Mouse (Mus musculus) intestine, embryonic 14.5 days (tissue): Measurements from ENCODE around the gene Gm26965. TPM values are rescaled to one million over a fixed set of nuclear protein-coding genes. Genes with fewer than 3 reads are reported as not detected.

Source experiments
- ATAC-seq: fragments of 200-750 bp; cut with Nextera tagmentation; replicated peaks from 2 replicates; pipeline ENCODE4 v1.8.0; 2017; ENCODE audit warnings: low read depth, moderate number of reproducible peaks, moderate TSS enrichment, moderate library complexity; ENCODE audit not compliant: low FRiP score, low TSS enrichment
- DNase-seq: peaks from one replicate; pipeline ENCODE4 v3.0.0-alpha.2; 2018; ENCODE audit warnings: low spot score
- H3K27ac ChIP-seq: fragments of 300-500 bp; sonication (generic); 2 replicates; pipeline ENCODE4 v1.5.1; 2014; ENCODE audit warnings: low read depth, mild to moderate bottlenecking, control low read depth
- H3K27me3 ChIP-seq: fragments of 300-500 bp; sonication (generic); replicated peaks from 2 replicates; pipeline ENCODE4 v1.6.1; 2014; ENCODE audit warnings: low read length, control low read depth; ENCODE audit not compliant: control insufficient read depth, insufficient read depth
- H3K36me3 ChIP-seq: fragments of 300-500 bp; sonication (generic); 2 replicates; pipeline ENCODE4 v1.6.1; 2014; ENCODE audit warnings: low read length, control low read depth; ENCODE audit not compliant: control insufficient read depth, insufficient read depth
- H3K4me1 ChIP-seq: fragments of 300-500 bp; sonication (generic); replicated peaks from 2 replicates; pipeline ENCODE4 v1.6.1; 2014; ENCODE audit warnings: low read length, control low read depth, mixed read lengths; ENCODE audit not compliant: control insufficient read depth, insufficient read depth
- H3K4me2 ChIP-seq: fragments of 300-500 bp; sonication (generic); 2 replicates; pipeline ENCODE4 v1.6.1; 2014; ENCODE audit warnings: low read length
- H3K4me3 ChIP-seq: fragments of 300-500 bp; sonication (generic); 2 replicates; pipeline ENCODE4 v1.5.1; 2014; ENCODE audit warnings: low read depth, low read length, control low read depth, mixed read lengths
- H3K9ac ChIP-seq: fragments of 300-500 bp; sonication (generic); 2 replicates; pipeline ENCODE4 v1.6.1; 2014; ENCODE audit warnings: mild to moderate bottlenecking, low read length
- H3K9me3 ChIP-seq: fragments of 300-500 bp; sonication (generic); 2 replicates; pipeline ENCODE4 v1.6.1; 2016; ENCODE audit warnings: low read length, control low read depth; ENCODE audit not compliant: control insufficient read depth
- WGBS: fragments of 180-500 bp; shearing (Covaris S2); extraction: QIAGEN DNeasy Blood & Tissue Kit; methylation state at CpG from one replicate; pipeline ENCODE4 v1.1.7; 2014; 5-methylcytosine and 5-hydroxymethylcytosine counted together
- polyA plus RNA-seq: library from polyadenylated mRNA; unstranded; fragments of >200 nt; fragmentation: Nextera tagmentation; extraction: Ambion mirVana; gene quantifications from 2 replicates; pipeline ENCODE4 v1.2.1, GENCODE M21; 2014

Gm26965 gene
- polyA plus RNA-seq, 1 experiment from 2014 or later: not detected

GRCm38 (mm10) chr13:67451172-67452020 is 74.6 kb downstream of the Gm26965 start, which contains the start of gene Zfp874a:
Zfp874a (minus strand) TSS chr13:67451624.
- H3K9ac ChIP-seq: peak within 1 kb of the TSS; percentile 48
- H3K27ac ChIP-seq: peak within 1 kb of the TSS; percentile 6; the same call in 1 of the 2 replicates
- DNase-seq: peak; percentile 91
- under 1% methylated on average over 20 of the region's 20 CpGs for WGBS
- H3K36me3 ChIP-seq: peaks cover 13% of the 10 kb centered on the region
- ATAC-seq: peak; percentile 96
- H3K27me3 ChIP-seq: no peaks in the 10 kb centered on the region
- no peaks in the 10 kb centered on the region; the same call in 1 of the 2 replicates for H3K4me1 ChIP-seq
- peak within 1 kb of the TSS; percentile 77 for H3K4me2 ChIP-seq
- peak within 1 kb of the TSS; percentile 67 for H3K4me3 ChIP-seq
- no peaks in the 10 kb centered on the region for H3K9me3 ChIP-seq

Other genes with a start within 250 kb of the Gm26965 start
- gene Zfp458, start 247.7 kb downstream of the Gm26965 start, polyA plus RNA-seq: 1.9 and 2.6 TPM in 2 replicates
- gene Zfp457, start 219.7 kb downstream of the Gm26965 start, polyA plus RNA-seq: 0.70 and 0.90 TPM in 2 replicates
- gene Zfp595, start 193.6 kb downstream of the Gm26965 start, polyA plus RNA-seq: 2.9 and 3.5 TPM in 2 replicates
- gene Gm28044, start 165.6 kb downstream of the Gm26965 start, polyA plus RNA-seq: not detected in 2 replicates
- 1.0 and 1.8 TPM in 2 replicates for gene Zfp953, start 165.5 kb downstream of the Gm26965 start, polyA plus RNA-seq
- 0.34 and 0.54 TPM in 2 replicates for gene Gm28041, start 150.4 kb downstream of the Gm26965 start, polyA plus RNA-seq
- gene Zfp456, start 150.3 kb downstream of the Gm26965 start, polyA plus RNA-seq: 1.9 and 2.0 TPM in 2 replicates
- 6.8 and 7.2 TPM in 2 replicates for gene Zfp429, start 126.3 kb downstream of the Gm26965 start, polyA plus RNA-seq
- 1.6 and 2.4 TPM in 2 replicates for gene Zfp459, start 104.7 kb downstream of the Gm26965 start, polyA plus RNA-seq
- gene Zfp874a, start 74.5 kb downstream of the Gm26965 start, polyA plus RNA-seq: 8.8 and 9.0 TPM in 2 replicates
- 1.9 and 2.0 TPM in 2 replicates for gene Zfp874b, start 41.9 kb downstream of the Gm26965 start, polyA plus RNA-seq
- gene Zfp58, start 25.6 kb downstream of the Gm26965 start, polyA plus RNA-seq: 10.1 and 13.0 TPM in 2 replicates
- 22.7 and 23.7 TPM in 2 replicates for gene Zfp87, start within 50 bp of the Gm26965 start, polyA plus RNA-seq
- gene Zfp748, start 27.7 kb upstream of the Gm26965 start, polyA plus RNA-seq: 14.1 and 15.9 TPM in 2 replicates
- gene Zfp729b, start 83.6 kb upstream of the Gm26965 start, polyA plus RNA-seq: 4.7 and 4.8 TPM in 2 replicates
- not detected in 2 replicates for gene Gm49345, start 111.6 kb upstream of the Gm26965 start, polyA plus RNA-seq
- 3.6 and 5.0 TPM in 2 replicates for gene Zfp729a, start 111.6 kb upstream of the Gm26965 start, polyA plus RNA-seq
- 11.0 and 12.6 TPM in 2 replicates for gene Zfp738, start 160.9 kb upstream of the Gm26965 start, polyA plus RNA-seq
- gene Zfp65, start 203.0 kb upstream of the Gm26965 start, polyA plus RNA-seq: 2.9 and 3.1 TPM in 2 replicates
- gene Zfp85, start 229.1 kb upstream of the Gm26965 start, polyA plus RNA-seq: 5.1 and 6.1 TPM in 2 replicates